Mouse (Mus musculus) adrenal gland, adult 8-10 months (tissue): Measurements from ENCODE around the gene Secisbp2. TPM values are rescaled to one million over a fixed set of nuclear protein-coding genes. Genes with fewer than 3 reads are reported as not detected.
A peak's percentile ranks its signal among the peaks of the same experiment; 100 is the strongest.
"Not testable (repeated sequence)": the region's sequence is repeated elsewhere in the genome, so short reads cannot be mapped to it uniquely, and the experiment has no call there.

Experiments
- DNase-seq: peaks from one replicate; pipeline ENCODE4 v3.0.0; 2022
- total RNA-seq, 4 experiments: library from RNA; stranded (reverse); gene quantifications; 2 replicates each; pipeline ENCODE4 v1.2.4; 2022

Gene Secisbp2
- 10 to 100 TPM; 19.6 to 33.9 (median 25.6) TPM for total RNA-seq

DNA sequence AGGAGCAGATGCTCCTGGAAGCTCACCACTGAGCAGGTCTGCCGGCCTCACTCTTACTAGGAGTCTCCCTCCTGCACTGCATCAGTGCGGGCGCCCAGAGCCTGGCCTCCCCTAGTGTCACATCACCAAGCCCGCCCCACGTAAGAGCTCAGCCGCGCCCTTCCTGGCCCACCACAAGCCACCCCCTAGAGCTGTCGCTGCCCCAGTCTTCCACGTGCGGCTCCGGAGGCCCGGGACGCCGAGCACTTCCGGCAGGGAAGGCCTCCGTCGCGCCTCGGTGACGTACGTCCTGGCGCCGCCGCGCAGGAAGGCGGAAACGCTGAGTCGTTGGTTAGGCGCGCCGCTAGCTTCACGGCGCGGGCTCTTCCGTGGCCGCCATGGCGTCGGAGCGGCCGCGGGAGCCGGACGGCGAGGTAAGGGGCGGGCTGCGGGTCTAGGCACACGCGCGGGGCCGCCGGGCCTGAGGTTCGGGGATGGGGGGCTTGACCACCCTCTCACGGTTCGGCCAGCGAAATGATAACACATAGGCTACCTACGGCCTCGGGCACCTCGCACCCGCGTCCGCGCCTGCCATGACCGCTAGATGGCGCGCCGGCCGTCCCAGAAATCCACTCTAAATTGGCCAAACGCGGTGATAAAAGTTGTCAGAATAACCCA, at the start of gene Secisbp2:
Gene Secisbp2, plus strand, starts transcription at position 290 of the 657 bp plus-strand sequence.
- peak; percentile 91 for DNase-seq

GRCm38 (mm10) chr13:51602764-51603163, 48.7 kb upstream of the Secisbp2 start:
- DNase-seq, result no peak

- DNase-seq, result no peak
Observed at GRCm38 (mm10) chr13:51603221-51603893, 48.1 kb upstream of the Secisbp2 start.

GRCm38 (mm10) chr13:51603894-51604244, 47.6 kb upstream of the Secisbp2 start:
- DNase-seq, result no peak

GRCm38 (mm10) chr13:51609231-51609630, 42.3 kb upstream of the Secisbp2 start:
- no peak for DNase-seq

DNA sequence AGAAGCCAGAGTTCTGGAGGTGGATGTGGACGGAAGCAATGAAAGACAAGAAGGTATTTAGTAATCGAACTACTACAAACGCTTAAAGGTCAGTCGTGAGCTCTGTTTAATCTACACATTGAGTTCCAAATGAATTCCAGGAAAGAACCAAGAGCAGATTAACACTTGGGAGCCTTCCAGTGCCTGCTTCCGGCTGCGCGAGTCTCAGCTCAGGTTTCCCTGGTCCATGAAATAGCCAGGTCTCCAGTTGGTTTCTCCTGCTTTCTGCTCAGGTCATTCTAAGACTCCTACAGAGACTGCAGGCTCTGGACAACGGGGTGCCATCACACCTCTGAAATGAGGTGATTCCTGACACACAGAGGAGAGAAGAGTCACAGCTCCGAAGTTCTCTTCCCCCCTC, 40.4 kb upstream of the Secisbp2 start:
- DNase-seq, result no peak

DNA sequence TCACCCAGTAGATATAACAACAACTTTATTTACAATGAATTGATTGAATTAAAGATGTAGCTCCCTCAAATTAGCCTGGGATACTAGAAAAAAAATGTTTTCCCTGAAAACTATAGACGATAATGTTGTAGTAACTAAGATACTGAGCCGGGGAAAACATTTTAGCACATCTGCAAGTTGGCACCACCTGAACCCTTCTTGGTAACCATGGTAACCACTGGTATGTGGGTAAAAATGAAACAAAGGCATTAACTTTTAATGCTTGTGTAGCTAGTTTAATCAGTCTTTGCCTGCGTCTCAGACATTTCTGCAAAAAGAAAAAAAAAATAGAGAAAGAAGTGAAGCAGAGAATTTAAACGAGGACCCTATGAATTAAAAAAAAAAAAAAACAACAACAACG, 40.0 kb upstream of the Secisbp2 start:
- no peak for DNase-seq

- no peak for DNase-seq
Observed at GRCm38 (mm10) chr13:51615815-51616214, 35.7 kb upstream of the Secisbp2 start.

DNA sequence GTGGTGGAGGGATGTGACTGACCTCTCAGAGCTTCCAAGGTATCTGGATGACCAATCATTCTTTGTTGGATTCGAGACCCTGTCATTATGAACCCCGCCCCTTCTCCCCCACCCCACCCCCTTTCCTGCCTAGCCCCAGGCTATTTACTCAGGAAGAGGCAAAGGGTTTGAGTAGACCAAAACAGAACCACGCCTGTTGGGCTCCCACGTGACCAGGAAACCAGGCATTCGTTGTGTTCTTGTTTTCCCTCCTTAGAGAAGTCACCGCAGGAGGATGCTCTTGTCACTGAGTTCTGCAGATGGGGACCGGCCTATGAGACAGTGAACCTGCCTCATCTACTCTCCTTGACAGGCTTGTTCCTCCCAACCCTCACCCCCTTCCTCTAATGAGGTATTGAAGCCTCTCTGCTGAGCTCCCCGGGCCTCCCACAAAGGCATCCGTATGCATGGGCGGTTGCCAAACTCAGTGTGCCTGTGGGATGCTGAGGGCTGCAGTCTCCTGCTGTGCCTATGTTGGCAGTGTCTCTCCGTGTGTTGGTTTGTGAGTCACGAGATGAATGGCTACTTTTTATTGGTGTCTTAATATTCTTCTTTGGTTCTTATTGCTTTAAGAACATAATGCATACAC, 35.0 kb upstream of the Secisbp2 start:
- DNase-seq, result no peak

DNA sequence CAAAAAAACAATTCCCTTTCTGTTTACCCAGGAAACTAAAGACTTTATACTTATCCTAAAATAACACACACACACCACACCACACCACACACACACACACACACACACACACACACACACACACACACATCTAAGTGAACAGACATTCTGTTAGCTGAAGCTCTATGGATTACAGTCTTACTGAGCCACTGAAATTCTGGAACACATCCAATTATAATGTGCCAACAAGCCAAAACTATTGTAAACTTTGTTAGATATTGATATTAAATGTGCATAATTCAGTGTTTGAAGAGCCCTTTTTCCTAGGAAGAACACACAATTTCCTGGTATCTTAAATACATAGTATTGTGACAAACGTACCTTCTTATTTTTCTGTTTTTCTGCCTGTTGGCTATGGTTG, 34.2 kb upstream of the Secisbp2 start:
- DNase-seq, result no peak

DNA sequence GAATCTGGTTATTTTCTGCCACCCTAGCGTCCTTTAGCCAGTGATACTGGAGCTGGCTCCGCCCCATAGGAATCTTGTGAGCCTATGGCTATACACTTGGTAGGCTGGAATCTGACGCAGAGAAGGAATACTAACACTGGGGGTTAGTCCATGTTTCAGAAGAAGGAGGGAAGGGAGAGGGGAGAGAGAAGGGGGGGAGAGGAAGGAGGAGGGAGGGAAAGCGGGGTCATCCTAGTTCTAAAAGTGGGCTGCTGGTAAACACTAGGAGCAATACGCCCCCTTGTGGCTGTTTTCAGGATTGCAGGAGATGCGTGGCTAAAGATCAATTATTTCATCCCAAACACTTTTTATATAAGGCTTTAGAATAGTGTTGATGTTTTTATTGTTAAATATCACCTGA, 33.6 kb upstream of the Secisbp2 start:
- DNase-seq, result no peak

DNA sequence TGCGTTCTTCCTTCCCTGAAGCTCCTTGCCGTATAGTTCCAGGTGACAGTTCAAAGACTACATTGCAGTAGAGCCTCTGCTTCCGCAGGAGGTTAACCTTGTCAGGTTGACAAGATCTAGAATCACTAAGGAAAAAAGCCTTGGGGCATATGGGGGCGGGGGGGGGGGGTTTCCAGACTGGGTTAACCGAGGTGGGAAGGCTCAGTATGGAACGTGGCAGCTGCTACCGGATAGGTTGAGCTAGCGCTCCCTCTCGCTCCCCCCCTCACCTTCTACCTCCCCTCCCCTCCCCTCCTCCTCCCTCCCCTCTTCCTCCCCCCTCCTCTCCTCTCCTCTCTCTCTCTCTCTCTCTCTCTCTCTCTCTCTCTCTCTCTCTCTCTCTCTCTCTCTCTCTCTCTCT, 32.9 kb upstream of the Secisbp2 start:
- no peak for DNase-seq

DNA sequence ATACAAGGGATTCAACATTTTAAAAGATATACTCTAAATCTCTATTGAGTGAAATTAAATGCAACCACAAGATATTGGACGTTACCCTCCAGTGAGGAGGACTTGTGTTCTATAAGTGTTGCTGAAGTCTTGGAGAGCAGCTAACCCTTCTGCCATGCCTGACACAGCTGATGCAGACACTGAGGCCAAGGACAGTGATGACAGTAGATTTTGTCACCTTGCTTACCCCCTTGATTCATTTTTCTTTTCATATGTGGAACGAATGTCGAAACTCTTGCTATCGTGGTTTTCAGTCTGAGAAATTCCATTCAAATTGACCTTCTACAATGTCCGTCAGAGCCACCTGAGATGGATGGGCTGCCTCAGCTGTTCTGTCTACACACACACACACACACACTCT, 28.9 kb upstream of the Secisbp2 start:
- no peak for DNase-seq

- DNase-seq, result no peak
Observed at GRCm38 (mm10) chr13:51623678-51624077, 27.8 kb upstream of the Secisbp2 start.

DNA sequence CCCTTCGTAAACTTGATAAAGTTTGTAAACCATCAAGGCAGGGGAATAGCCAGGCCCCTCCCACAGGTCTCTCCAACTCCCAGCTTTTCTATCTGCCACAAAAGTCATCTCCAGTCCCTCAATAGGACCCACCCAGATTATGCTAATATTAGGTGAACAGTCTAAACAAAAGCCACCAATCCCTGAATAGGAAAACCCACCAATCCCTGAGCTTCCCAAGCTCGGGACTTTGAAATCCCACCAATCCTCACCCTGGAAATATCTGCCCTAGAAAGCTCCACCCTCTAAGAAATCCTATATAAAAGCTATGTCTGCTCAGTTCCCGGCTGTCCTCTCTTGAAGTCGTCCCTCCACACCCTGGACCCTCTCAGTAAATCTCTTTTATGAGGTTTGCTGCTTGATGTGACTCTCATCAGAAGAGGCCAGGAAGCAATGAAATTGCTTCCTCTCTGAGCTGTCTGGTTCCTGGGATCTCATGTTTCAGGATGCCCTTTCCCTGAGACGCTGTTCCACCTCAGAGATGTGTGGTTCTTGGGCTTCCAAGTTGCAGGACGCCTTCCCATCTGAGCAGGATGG, 23.1 kb upstream of the Secisbp2 start:
- no peak for DNase-seq

- DNase-seq, result no peak
Observed at GRCm38 (mm10) chr13:51631354-51631992, 20.0 kb upstream of the Secisbp2 start.

DNA sequence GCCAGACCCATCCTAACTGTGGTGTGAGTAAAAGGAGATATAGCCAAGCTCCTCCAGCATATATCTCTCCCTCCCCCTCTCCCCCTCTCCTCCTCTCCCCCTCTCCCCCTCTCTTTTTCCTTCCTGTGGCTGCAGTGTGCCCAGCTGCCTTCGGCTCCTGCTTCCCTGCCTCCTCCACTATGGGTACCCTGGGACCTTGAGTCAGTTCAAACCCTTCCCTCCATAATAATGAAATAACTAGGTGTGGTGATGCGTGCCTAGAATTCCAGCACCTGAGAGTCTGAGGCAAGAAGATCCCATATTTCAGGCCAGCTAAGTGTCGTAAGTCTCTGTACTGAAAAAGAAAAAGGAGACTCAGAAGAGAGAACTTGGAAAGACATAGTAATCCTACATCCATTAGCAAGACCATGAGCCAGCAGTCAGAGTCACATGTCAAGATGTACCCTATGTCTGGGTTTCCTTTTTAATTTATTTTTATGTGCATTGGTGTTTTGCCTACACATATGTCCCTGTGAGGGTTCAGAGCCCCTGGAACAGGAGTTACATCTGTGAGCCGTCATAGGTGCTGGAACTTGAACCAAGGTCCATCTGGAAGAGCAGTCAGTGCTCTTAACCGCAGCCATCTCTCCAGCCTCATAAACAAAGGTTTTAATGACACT, 18.8 kb upstream of the Secisbp2 start:
- no peak for DNase-seq

DNA sequence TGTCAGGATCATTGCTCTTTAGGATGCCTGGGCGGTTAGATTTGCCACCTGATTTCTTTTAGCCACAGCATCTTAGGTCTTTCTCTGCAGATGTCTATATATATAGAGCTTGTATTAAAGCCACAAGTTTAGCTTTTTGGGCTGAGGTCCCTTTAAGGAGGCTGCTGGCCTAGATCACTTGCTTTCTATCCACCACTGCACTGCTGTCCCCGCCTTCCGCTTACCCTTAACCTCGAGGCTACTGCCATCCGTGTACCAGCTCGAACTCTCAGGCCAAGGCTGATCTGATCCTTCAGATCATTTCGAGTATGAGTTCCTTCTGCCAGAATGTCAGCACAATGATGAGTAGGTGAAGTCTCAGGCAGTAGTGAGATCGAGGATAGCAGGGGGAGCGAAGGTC, 16.1 kb upstream of the Secisbp2 start:
- not testable (repeated sequence) for DNase-seq

- no peak for DNase-seq
Observed at GRCm38 (mm10) chr13:51638958-51639357, 12.5 kb upstream of the Secisbp2 start.

DNA sequence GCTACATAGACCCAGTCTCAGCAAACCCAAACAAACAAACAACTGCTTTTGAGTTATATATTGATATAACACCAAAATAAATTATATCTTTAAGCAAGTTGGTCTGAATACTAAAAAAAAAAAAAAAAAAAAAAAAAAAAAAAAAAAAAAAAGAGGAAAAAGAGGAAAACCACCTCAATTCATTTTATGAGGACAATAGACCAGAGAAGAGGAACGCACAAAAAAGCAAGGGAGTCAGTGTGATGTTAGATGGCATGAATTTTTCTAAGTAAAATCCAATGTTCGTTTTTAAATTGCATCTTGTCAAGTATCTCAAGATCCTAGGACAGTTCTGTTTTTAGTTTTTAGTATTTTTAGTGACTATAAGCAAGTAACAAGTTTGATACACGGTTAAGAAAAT, 10.1 kb upstream of the Secisbp2 start:
- DNase-seq, result no peak

- no peak for DNase-seq
Observed at GRCm38 (mm10) chr13:51642171-51642778, 9.2 kb upstream of the Secisbp2 start.
